Mouse (Mus musculus) forebrain, embryonic 13.5 days (tissue): ENCODE data around the gene Syt1. TPM values are rescaled to one million over a fixed set of nuclear protein-coding genes. Genes with fewer than 3 reads are reported as not detected.

Source experiments
- ATAC-seq: fragments of 200-750 bp; cut with Nextera tagmentation; 2 replicates; pipeline ENCODE4 v1.8.0; 2017
- H3K27ac ChIP-seq: fragments of 300-500 bp; sonication (generic); 2 replicates; pipeline ENCODE4 v1.5.1; 2015; ENCODE audit warnings: inconsistent platforms, mild to moderate bottlenecking, moderate library complexity
- H3K27me3 ChIP-seq: fragments of 300-500 bp; sonication (generic); 2 replicates; pipeline ENCODE4 v1.6.1; 2015; ENCODE audit warnings: mild to moderate bottlenecking, inconsistent platforms
- H3K36me3 ChIP-seq: fragments of 300-500 bp; sonication (generic); 2 replicates; pipeline ENCODE4 v1.6.1; 2015; ENCODE audit warnings: mild to moderate bottlenecking, inconsistent platforms; ENCODE audit not compliant: poor library complexity, severe bottlenecking
- H3K4me1 ChIP-seq: fragments of 300-500 bp; sonication (generic); 2 replicates; pipeline ENCODE4 v1.6.1; 2015; ENCODE audit warnings: inconsistent platforms
- H3K4me2 ChIP-seq: fragments of 300-500 bp; sonication (generic); 2 replicates; pipeline ENCODE4 v1.6.1; 2015; ENCODE audit warnings: inconsistent platforms, mild to moderate bottlenecking, moderate library complexity
- H3K4me3 ChIP-seq: fragments of 300-500 bp; sonication (generic); 2 replicates; pipeline ENCODE4 v1.5.1; 2015; ENCODE audit warnings: mild to moderate bottlenecking, inconsistent platforms
- H3K9ac ChIP-seq: fragments of 300-500 bp; sonication (generic); 2 replicates; pipeline ENCODE4 v1.6.1; 2015; ENCODE audit warnings: mild to moderate bottlenecking, inconsistent platforms
- H3K9me3 ChIP-seq: fragments of 300-500 bp; sonication (generic); replicated peaks from 2 replicates; pipeline ENCODE4 v1.6.1; 2016; ENCODE audit warnings: inconsistent platforms
- WGBS: fragments of 180-500 bp; shearing (Covaris S2); methylation state at CpG from one replicate; pipeline ENCODE4 v1.1.7; 2015; 5-methylcytosine and 5-hydroxymethylcytosine counted together
- polyA plus RNA-seq: library from polyadenylated mRNA; unstranded; fragments of >200 nt; fragmentation: Nextera tagmentation; extraction: Ambion mirVana; gene quantifications from 2 replicates; pipeline ENCODE4 v1.2.1, GENCODE M21; 2015

Syt1 gene
- polyA plus RNA-seq, 1 experiment from 2014 or later, result 45.9 TPM

- Histone ChIP-seq H3K36me3 (no peaks in the 10 kb centered on the region), H3K4me2 (no peak overlapping the region), H3K4me1 (peaks cover 15% of the 10 kb centered on the region), H3K27me3 (no peaks in the 10 kb centered on the region), H3K27ac (no peak overlapping the region), H3K4me3 (no peak overlapping the region), H3K9ac (no peak overlapping the region), H3K9me3 (no peaks in the 10 kb centered on the region)
- ATAC-seq, result no peak
- WGBS, result 92% methylated on average over 11 of the region's 11 CpGs
Observed at GRCm38 (mm10) chr10:108448421-108448820, 562.4 kb downstream of the Syt1 start.
